Mouse (Mus musculus) monocyte, adult 2 months (primary cell): ENCODE measurements around the gene Rrbp1.

Experiments
- DNase-seq, 2 experiments: peaks; one replicate each; pipeline ENCODE4 v3.0.0; 2022; ENCODE audit warnings: low spot score in 2 of 2, low read depth in 1 of 2

The Rrbp1 gene

DNA sequence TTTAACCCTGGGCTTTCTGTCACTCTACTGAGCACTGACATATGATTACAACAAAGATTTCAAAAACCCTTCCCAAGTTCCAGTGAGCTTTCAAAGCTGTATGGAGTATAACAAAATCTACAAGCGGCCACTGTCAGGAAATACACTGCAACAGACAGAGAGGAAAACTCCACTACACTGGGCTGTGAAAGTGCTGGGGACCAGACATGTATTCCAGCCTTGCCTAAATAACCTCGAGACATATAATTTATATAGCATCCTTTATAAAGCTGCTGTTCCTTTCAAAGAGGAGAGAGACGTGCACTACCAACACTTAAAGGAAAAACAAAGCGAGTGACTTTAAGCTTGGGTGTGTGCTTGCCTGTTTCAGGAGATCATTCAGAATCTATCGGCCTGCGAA lies 4.4 kb downstream of the Rrbp1 start:
- no peak for DNase-seq

GRCm38 (mm10) chr2:144005166-144005955 lies 5.7 kb downstream of the Rrbp1 start:
- DNase-seq: no peak

DNA sequence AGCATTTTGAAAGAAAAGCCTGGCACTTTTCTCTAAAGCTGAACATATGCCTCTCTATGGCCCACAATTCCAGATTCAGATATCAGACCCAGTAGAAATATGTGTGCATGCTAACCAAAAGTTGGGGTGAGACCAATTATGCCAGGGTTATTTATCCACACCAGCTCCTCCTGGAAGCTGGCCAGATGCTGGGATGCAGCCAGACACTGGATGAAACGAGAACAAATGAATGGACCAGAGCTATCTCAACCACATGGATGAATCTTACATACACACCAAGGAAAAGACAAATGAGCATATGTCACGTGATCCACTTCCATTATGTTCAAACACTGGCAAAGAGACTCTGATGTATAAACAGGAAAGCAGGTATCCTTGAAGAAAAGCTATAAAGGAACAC lies 7.5 kb downstream of the Rrbp1 start:
- DNase-seq: no peak

DNA sequence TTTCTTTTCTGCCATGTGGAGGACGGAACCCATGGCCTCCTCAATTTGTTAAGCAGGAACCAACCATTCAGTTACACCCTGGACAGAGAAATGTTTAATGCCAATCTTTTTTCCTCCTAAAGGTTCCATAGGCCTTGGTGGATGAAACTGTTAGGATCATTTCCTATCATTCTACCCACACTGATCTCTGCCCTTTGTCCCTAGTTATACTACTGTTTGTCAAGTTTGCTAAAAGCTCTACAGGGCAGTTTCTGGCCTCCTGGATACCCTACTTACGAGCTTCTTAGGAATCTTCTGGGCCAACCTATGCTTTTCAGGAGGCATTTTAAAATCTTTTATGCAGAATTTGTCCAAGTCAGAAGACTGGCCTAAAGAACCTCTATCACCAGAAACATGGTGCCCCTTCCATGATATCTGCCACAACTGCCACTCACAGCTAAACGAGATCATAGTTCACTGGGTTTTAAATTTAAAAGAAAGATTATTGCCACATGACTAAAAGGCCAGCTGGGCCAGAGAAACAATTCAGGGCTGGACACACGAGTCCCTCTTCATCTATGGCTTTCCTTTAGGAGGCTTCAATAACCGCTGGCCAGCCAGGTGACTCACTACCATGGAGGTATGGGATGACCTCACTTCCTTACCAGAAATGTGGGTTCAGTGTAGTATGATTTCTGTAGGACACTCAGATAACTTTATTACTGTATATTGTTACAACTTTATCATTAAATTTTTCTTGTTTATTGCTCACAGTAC lies 8.7 kb downstream of the Rrbp1 start:
- DNase-seq: no peak

- no peak for DNase-seq
These were observed 18.1 kb downstream of the Rrbp1 start for GRCm38 (mm10) chr2:143992977-143993376.

DNA sequence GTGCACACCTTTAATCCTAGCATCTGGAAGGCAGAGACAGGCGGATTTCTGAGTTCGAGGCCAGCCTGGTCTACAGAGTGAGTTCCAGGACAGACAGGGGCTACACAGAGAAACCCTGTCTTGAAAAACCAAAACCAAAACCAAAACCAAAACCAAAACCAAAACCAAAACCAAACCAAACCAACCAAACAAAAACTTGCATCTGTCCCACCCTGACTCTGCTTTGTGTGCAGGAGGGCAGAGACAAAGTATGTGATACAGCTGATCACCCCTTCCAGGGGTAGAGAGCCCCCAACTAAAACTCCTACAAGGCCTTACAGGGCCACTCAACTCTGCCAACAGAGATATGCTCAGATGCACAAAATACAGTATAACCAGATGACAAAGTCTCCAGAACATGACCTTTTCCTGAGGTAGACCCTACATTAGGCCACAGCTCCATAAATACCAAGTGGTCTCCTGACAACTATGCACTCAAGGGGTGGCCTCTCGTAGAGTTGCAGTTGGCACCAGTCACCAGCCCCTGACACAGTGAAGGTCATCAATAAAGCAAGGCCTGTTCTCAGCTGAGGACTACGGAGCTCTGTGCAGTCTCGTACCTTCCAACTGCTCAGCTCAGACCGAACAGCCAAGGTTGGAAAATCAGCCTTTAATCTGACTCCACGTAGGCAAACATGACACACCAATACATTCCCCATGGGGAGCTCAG lies 18.9 kb downstream of the Rrbp1 start:
- DNase-seq: no peak

DNA sequence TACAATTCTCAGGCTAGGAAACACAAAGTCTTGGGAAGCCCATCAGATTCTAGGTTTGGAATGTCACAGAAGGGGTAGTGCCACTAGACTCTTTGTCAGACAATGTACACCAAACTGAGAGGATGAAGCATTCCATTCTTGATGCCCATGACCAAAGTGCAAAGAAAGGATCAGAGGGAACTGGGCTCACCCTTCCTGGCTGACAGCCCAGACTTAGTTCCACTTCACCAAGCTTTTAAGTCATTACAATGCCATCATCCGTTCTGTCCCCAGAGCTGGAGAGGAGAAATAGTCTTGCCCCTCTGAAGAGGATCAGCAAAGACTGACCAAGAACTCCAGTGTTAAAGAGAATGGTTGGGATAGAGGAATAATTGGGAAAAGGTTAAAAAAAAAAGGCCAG lies 20.1 kb downstream of the Rrbp1 start:
- no peak for DNase-seq

GRCm38 (mm10) chr2:143988016-143988415 lies 23.0 kb downstream of the Rrbp1 start:
- no peak for DNase-seq

DNA sequence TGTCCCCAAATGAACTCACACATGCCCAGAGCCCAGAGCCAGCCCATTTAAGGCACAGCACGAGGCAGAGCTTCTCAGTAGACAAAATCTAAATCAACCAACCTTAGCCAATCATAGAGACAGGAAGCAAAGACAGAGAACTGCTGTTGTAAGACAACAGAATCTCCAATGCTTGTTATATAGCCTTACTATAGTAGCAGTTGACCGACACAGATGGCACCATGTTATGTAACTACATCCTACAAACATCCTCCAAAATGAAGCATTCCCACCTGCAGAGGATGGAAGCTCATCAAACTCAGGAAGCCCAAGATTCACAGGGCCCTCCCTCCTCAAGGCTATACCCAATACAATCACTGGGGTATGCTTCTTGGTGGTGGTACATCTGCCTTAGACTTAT lies 23.6 kb downstream of the Rrbp1 start:
- DNase-seq: no peak

GRCm38 (mm10) chr2:143983482-143983881 lies 27.6 kb downstream of the Rrbp1 start:
- DNase-seq: no peak

- no peak for DNase-seq
These were observed 28.2 kb downstream of the Rrbp1 start for GRCm38 (mm10) chr2:143982901-143983300.

DNA sequence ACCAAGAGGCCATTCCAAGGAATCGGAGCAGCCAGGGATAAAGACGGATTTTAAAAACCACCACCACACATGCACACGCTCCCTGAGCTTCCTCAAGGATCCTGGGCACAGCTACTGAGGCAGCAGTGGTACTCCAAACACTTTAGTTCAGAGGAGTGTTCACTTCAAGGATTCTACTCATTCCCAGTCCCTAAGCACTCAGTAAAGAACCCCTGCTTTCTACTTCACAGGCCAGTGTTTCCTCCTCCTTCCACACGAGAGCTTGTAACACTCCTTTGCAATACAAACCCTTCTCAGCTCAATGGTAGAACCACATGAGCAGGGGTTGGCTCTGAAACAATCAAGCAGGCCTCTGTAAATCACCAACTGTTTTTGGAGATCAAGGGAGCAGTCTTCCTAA lies 28.9 kb downstream of the Rrbp1 start:
- no peak for DNase-seq

DNA sequence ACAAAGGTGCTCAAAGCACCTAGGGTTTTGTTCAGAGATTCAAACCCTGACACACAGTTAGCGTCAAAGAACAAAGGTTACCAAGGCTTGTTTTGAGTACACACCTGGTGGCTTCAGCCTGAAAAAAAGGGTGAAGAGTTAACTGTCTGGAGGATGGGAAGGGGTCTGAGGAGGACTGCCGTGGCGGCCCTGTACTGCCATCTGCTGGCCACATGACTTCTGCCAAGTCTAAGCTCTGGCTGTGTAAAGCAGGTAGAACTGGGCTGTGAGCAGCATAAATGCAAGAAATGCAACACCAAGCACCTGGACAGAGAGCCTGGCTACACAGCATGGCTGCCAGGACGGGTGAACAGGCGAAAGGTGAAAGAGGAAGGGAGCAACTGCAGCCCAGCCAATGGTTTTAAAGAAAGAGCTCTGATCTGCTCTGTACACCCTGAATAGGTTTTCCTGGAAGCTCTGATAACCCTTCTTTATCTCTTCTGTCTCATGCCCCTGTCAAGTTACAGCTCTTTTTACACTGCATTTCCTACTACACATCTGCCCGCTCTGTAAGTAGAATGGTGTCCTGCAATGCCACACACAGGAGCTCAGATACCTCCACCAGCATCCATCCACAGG lies 30.2 kb downstream of the Rrbp1 start:
- DNase-seq: peak in 1 of 2 experiments; percentile 16

- DNase-seq: peak in 1 of 2 experiments; percentile 16
These were observed 32.5 kb downstream of the Rrbp1 start for GRCm38 (mm10) chr2:143978444-143979147.

GRCm38 (mm10) chr2:143975146-143975649 lies 35.9 kb downstream of the Rrbp1 start:
- DNase-seq: no peak

GRCm38 (mm10) chr2:143973161-143973560 lies 37.9 kb downstream of the Rrbp1 start:
- DNase-seq: no peak

- DNase-seq: no peak
These were observed 39.2 kb downstream of the Rrbp1 start for GRCm38 (mm10) chr2:143971887-143972286.

DNA sequence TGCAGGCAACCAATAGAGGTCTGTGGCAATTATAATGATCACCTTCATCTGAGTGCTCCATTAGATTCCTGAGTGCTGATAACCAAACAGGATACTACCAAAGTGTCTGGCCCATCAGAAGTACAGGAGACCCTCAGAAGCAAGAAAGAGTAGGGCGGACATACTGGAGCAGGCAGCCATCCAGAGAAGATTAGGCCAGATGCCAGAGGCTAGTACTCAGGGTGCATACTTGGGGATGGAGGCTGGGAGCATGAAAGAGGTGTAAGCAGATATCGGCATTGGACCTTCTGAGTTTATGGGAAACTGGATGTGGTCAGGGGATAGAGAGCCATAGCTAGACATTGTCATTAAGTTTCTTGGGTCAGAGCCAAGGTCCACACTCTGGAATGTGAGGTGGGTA lies 40.2 kb downstream of the Rrbp1 start:
- DNase-seq: no peak

DNA sequence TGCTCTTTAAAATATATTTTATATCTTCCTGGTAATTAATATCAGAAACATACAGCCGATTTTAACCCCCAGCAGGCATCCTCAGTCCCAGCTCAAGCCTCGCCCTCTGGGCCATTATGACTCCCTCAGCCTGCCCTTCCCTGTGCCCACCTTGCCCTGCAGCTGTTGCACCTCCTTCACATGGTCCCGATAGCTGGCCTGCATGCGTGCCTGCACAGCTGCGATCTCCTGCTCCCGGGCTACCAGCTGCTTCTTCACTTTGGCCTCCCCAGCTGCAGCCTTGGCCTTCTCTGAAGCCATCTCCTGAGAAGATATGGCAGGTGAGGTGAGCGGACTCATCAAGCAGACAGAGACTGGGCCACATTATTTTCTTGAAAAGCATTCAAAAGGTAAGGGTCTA lies 41.8 kb downstream of the Rrbp1 start:
- no peak for DNase-seq

DNA sequence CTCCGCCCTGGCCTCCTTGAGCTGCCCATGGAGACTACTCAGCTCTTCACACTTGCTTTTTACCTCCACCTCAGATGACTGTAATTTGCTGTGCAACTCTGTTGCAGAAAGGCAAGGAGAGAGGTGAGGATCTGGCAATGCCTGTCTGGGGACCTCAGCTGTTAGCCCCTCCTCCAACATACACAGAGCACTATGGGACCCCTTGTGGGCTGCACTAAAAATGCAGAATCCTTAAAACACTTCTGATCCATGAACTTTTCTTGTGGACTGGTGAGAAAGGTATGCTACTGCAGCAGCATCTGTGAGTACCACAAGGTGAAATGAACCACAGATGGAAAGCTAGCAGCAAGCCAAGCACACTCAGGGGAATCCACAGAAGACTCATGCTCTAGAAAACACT lies 47.7 kb downstream of the Rrbp1 start:
- no peak for DNase-seq

DNA sequence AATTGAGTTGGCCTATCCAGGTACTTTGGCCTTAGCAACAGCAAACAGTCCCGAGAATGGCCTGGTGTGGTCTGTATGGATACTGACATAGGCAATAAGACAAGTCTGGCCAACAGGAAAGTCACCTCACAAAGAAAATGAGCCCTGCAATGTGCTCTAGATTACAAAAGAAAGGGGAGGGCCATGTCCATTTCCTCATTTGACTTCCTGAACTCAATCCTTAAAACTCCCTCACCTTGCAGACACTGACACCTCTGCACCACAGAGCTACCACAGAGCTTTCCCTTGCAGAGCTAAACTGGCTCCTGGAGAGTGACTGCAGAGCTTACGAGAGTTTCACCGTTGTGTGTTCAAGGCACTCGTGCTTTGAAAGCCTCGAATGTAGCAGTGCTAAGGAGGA lies 48.9 kb downstream of the Rrbp1 start:
- DNase-seq: no peak
